Mouse (Mus musculus): Measurements from ENCODE around the gene Slit1.
A peak's percentile ranks its signal among the peaks of the same experiment; 100 is the strongest.

Gene Slit1

DNA sequence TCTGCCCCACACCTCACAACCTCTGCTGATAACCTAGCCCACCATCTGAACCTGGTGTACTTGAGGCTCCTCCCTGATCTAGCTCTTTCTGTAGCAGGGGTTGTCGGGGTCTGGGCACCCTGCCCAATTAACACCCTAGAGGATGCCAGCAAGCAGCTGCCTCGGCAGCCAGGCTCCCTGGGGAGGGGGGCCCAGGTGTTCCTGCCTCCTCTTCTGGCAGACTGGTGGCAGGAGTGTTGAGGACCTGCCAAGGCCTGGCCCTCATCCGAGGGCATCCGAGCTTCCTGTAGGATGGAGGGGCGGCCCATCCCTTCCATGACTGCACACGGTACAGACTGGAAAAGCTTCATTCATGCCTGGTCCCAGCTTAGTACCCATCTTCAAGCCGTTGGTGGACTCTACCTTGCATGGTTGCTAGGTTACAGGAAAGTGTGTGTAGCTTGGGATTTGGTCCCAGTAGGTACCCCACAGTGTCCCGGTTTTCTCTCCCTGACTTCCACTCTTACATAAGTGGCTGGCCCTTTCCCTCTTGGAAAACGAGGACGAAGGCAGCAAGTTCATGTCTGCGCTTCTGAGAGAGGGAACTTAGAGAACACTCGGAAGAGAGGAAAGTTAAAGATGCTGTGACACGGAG lies 57.9 kb downstream of the Slit1 start:
- DNase-seq, result peak; percentile 78 to 86

DNA sequence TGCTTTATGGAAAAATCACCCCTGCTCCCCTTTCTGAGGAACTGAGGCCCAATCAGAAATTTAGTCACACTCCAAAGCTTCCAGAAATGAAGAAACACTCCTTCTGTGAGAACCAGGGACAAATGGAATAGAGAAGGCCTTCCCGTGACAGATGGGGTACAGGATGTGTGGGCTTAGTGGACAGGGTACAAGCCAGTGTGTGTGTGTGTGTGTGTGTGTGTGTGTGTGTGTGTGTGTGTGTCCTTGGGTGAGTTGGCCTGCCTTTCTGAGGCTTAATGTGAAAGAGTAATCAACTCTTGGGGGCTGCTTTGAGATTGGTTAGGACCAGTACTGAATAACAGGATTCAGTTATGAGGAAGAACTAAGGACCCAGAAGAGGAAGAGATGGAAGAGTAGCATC lies 58.6 kb downstream of the Slit1 start:
- no peak for DNase-seq

DNA sequence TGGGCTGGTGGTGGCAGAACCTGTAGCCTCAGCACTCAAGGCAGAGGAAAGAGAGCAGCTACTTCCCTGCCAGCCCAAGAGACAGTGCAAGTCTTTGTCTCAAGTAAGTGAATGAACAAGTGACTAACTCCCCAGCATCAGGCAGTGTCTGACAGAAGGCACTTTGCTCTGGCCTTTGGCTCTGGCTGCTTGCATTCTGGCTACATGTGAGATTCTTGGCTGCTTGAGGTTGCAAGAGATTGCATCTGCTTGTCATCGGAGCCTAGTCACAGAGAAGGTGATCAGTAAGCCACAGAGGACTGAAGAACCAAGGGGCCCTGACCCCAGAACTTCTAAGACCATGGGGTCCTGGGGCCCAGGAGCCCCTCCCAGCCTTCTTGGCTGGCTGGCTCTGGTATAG lies 59.5 kb downstream of the Slit1 start:
- DNase-seq, result peak; percentile 45 to 48

DNA sequence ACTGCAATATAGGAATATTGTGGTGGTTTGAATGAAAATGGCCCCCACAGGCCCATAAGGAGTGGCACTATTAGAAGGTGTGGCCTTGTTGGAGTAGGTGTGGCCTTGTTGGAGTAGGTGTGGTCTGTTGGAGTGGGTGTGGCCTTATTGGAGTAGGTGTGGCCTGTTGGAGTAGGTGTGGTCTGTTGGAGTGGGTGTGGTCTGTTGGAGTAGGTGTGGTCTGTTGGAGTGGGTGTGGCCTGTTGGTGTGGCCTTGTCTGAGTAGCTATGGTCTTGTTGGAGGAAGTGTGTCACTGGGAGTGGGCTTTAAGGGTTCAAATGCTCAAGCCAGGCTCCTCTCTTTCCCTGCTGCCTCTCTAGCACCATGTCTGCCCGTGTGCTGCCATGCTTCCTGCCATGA lies 63.2 kb downstream of the Slit1 start:
- no peak for DNase-seq

DNA sequence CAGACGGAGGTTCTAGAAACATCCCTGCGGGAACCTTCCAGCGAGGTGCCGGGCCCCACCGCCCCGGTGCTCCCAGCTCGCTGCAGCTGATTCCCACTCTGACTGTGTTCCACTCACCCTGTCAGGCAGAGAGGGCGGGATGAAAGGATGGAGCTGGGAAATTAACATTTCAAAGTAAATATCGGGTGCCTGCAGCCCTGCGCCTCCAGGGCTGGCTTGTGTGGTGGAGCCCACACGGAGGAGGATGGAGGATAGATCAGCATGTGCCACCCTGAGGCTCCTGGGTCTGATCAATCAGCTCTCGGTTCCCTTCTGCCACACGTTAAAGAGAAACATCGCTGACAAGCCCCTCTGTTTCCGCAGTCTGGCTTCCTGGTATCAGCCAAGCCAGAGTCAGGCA lies 64.4 kb downstream of the Slit1 start:
- no peak for DNase-seq

DNA sequence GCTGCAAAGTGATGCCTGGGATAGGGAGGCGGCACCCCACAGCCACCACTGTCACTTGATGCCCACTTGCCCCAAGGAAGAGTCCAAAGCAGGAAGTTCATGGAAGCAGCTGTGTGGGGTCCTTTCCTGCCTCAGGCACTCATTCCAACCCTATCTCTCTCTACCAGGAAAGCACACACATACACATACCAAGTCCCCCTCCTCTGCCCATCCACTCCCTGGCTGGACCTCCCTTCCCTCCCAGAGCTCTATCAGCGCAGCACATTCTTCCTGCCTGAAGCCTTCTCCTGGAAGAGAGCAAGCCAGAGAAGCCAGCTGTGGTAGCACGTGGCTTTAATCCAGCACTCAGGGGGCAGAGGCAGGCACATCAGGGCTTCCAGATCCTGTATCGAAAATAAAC lies 65.9 kb downstream of the Slit1 start:
- no peak for DNase-seq

DNA sequence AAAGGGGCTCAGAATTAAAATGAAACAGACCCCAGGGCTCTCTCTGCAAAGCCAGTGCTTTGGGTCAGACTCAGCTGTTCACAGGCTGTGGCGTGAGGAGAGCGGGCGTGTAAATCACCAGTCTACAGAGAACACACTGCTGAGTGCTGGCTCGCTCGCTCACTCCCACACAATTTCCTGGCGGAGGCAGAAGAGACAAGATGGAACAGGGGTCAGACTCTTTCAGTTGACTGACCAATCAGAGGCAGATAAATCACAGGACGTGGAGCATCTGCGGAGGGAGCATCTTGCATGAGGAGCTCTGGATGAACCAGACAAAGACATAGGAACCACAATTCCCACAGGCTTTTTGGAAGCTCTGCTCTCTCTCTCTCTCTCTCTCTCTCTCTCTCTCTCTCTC lies 67.9 kb downstream of the Slit1 start:
- peak; percentile 68 to 72 for DNase-seq

DNA sequence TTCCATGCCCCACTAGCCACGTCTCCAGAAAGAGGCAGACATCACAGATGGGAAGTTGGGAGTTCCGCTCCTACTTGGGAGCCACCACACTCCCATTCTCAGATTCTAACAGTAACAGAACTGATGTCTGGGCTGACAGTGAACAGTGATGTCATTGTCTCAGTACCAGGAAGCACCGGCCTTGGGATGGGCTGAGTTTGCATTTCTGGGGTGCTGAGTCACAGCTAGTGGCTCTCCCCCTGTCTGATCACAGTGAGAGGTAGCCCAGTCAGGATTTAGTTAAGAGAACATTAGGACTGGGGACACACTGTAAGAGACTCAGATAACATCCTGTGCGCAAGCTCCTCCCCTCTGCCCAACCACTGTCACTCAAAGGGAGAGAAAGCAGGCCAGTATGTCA lies 69.1 kb downstream of the Slit1 start:
- DNase-seq, result no peak

DNA sequence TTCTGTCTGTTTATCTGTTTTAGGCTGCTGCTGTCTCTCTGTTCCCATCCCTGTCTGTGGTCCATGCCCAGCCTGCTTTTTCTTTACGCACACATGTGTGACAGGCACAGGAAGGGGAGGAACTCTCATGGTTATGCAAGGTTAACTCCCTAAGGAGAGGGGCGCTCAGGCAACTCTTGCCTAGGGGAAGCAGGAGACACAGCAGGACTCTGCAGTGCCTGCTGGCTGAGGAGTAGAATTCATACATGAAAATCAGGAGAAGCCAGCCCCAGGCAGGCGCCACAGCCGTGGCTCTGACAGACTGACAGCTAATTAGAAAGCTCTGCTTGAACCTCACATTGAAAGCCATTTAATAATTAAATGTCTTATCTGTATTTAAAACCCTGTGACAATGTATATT lies 70.6 kb downstream of the Slit1 start:
- DNase-seq, result no peak

DNA sequence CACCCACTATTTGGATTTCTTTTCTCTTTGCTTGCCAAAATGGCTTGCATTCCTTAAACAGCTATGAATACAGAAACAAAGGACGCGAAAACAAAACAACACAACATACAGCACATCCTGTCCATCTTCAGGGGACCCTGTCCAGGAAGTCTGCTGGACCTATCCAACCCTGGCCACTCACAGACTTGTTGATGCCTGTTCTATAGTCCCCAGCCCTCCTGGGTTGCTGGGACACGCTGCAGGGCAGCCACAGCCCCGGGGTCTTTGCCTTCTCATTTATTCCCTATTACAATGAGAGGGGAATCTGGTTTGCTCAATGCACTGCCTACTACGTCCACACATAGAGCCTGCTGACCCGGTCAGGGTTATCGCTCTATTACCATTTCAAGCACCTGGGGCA lies 72.5 kb downstream of the Slit1 start:
- DNase-seq, result no peak

DNA sequence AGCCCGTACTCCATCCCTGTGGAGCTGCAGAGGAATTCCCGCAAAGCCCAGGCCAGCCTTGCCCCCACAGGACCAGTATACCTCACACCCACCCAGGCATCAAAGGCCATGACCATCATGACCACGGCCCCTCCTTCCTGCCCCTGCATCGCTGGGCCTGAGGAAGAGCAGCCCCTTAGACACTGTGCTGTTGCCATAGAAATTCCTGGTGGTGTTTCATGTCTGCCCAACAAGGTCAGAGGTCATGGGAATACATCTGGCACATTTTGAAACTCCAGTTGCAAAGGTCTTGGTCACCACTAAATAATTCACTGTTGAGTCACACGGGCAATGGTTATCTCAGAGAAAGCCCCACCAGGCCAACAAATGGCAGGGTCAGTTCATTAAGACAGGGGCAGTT lies 73.0 kb downstream of the Slit1 start:
- DNase-seq, result no peak

DNA sequence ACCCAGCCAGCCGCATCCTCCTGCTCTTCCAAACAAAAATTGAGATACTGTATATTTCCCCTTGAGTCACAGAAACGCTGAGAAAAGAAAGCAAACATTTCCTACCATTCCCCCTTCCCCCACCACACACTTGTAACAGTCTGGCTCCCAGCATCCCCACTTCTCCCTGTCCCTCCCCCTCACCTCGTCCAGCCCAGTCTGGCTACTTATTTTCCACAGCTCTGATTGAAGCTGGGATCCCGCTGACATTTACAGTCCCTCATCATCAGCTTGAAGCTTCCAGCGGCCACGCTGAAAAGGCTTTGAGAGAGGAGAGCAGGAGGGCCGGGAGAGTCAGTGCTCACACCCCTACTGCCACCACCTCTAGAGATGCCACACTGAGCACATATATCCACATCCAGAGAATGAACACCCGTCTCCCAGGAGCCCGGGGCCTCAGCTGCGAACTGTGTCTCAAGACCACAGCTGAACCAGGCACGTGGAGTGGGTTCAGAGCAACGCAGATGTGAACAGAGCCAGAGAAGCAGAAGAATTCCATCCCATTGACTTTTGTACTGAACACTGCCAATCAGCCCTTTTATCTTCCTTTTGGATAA lies 73.6 kb downstream of the Slit1 start:
- DNase-seq, result no peak

DNA sequence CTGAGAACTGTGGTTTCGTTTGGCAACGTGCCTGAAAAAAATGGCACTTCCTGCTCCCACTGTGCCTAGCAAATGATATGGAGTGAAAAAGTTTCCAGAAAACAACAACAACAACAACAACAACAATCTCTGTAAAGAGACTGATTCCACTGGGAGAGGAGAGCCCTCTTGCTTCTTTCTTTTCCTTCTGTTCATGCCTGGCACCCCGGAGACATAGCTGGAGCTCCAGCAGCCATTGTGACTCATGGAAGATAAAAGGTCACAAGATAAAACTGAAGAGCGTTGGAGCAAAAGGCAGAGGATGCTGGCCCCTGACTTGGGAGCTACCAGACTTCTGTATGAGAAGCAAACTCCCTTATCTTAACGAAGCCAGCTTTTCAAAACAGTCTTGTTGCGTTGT lies 75.9 kb downstream of the Slit1 start:
- DNase-seq, result no peak

DNA sequence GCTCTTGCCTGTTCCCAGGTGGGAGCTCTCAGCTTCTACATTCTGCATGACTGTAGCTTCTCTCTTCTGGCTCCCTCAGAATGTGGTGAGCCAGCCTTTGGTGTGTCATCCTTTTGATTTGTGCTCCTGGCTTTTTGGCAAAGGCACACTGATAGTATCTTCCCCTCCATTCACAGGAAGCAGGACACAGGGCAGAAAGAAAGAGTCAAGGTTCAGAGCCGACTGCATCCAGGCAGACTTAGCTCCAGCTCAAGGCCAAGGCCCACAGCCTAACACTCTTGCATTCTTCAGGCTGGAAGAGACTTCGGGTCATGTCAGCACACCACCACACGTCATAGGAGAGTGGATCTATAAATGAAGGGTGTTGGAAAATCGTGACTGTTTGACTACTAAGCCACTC lies 77.5 kb downstream of the Slit1 start:
- no peak for DNase-seq

DNA sequence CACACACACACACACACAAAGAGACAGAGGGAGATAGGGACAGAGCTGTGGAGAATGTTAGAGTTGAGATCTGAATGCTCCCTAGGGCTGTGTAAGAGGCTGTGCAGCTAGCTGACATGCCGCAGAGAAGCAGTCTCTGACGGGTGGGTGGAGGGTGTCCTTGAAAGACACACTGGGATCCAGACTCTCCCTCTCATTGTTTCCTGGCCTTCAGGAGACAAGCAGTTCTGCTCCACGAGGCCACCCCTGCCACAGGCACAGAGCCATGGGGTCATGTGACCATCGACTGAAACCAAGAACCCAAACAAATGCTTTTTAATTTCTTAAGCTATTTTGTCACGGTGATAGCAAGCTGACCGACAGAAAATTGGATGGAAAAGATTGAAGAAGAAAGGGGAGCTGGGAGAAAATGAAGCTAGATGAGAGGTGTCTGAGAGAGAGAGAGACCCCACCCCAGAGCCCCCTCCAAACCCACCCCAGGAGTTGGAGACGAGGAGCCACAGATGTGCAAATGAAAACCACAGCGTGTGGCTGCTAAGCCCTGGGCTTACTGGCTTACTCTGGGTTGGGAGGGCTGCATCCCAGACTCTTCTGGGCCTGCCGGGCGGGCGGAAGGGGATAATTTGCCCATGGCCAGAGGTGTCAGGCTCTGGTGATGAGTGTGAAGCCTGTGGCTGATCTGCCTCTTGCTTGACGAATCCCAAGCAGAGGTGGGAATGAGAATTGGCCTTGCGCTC lies 79.8 kb downstream of the Slit1 start:
- peak; percentile 44 to 56 for DNase-seq

DNA sequence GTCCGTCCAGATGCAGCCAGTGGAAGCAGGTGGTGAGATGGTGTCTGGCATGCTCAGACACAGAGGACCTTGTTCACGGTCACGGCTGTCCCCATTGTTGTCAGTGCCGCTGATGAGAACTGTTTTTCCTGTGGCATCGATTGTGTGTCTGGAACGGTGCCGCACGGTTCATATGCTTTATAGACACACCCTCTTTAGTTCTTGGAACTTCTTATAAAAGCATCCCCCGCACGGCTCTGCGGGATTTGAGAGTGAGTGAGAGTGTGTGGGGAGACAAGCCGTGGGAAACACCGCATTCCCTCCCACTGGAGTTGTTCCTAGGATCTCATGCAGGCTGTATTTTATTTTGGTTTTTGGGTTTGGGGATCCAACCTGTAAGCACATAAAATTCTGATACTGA lies 82.0 kb downstream of the Slit1 start:
- DNase-seq, result no peak

DNA sequence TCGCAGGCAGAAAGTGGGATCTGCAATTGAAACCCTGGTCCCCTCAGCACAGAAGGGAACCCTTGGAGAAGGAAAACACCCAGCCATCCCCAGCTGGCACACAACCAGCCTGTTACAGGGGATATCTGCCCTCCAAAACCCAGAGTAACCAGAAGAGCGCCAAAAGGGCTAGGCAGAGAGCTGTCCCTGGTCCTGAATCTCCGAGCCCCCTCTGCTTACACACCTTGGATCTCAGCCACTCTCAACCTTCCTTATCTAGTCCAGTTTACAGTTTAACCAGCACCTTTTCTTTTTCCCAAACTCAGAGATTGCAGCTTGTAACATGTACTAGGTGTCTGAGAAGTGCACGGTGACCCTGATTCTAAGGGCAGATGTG lies 82.5 kb downstream of the Slit1 start:
- peak in 1 of 2 experiments; percentile 40 for DNase-seq

DNA sequence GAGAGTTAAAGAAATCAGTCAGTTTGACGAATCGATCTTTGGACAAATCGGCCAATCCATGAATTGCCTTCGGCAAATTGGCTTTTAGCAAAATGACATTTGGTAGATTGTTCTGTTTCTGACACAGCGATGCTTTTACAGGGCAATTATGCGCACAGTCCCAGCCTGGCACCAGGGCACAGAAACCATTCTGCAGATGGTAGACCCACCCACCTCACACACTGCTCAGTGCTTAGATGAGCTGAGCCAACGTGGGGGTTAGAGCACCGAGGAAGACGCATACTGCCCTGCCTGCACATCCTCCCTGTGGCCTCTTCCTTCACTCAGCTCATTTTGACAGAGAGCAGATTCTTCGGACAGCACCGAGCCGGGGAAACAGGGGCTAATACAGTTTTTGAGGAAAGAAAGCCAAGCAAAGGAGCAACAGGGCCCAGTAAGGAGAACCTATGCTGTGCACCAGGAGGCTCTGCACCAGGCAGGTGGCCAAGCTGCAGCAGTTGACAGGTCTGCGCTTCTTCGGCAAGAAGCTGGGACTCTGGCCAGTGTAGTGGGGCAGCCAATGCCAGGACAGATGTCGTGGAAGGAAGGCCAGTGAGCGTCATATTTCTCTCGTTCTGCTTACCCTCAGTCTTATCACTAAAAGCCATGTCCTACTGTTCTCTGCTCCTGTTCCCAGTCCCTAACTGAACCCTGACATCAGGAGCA lies 83.0 kb downstream of the Slit1 start:
- DNase-seq, result peak; percentile 62 to 78

DNA sequence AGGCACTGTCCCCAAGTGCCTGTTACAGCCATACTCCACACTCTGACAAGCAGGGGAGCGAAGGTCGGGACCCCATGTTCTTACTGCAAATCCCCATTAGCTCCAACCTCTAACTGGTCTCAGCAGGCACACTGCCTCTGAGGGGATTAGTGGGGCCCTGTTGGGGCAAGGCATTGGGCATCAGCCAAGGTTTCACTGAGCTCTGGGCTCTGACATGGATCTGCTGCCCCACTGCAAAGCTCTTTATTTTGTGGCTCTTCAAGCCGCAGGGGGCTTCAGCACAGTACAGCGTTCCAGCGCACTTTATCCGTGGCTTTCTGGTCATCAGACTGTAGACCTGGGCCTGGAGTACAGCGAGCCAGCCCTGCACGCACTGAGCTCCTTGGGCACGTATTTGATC lies 86.0 kb downstream of the Slit1 start:
- no peak for DNase-seq

DNA sequence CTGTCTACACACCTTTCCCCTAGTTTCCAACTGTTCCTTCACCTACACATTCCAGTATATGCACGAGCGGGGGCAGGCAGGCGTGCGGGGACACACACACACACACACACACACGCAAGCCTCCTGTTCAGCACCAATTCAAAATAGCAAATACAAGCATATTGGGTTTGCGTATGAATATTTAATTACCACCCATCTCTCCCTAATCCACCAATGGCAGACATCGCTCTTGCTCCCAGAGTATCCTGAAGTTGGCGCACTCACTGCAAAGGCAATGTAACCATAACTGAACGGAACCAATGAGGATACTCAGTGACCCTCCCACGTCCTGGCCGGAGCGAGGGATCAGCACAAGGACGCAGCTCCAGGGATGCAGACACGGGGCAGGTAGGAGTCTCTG lies 86.8 kb downstream of the Slit1 start:
- DNase-seq, result no peak

DNA sequence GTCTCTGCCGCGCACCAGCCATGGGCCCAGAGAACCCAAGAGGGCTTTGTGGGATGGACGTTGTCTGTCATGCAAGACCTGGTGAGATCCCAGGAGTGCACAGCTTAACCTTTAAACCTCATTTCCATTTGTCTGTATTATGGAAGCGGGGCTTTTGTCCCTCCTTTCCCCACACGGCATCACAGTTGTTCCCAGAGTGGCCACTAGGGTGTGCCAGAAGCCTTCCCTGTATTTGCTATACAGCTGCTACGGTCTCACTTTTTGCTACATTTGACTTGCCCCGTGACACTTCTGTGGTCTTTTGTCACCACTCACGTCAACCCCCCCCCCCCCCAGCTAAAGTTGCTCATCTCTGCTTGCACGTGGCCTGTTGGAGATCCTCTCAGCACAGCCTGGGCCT lies 87.5 kb downstream of the Slit1 start:
- peak; percentile 89 to 91 for DNase-seq

DNA sequence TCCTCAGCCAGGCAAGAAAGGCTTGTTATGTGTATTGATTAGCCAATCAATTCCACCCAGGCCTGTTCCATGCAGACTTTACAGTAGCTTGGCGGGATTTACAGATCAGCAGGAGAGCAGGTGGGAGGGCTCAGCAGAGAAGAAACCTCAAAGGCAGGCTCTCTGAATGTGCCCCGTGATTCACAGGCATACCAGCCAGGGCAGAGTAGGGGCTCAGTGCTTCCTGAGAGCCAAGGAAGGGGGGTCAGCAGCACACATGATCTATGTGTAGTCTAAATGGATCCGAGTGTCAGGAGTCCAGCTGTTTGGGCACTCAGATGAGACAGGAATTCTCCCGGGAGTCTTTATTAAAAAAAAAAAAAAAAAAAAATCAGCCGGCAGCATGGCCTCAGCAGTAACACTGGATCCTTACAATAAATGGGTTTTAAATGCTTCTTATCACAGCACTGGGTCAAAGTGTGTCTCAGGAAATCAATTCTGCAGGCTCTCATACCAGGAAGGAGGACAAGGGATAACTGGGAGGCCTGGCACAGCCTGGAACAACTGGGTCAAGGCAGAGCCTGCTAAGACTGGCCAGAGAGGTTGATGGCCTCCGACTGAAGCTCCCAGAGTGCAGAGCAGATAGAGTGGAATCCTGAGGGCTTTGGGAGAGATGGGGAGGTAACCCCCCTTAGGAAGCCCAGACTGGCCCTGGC lies 88.2 kb downstream of the Slit1 start:
- no peak for DNase-seq

DNA sequence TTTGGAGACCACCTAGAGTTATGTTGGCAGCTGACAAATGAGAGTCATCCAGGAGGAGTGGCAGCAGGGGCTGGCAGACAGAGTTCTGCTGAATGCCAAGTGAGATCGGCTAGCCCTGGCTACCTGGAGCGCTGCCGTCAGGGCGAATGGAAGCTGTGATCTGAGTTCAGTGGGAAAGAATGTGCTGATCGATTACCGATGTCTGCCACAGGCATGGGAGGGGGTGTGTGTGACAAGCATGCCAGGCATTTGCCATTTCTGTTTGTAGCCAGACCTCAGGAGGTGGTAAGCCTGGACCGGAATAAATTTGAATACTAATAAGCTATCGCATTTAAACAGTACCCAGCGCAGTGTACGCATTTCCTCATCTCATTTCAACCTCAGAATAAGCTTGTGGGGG lies 91.5 kb downstream of the Slit1 start:
- peak; percentile 80 to 88 for DNase-seq
